Comparison of ENCODE assay signal across 15 mouse cellular contexts in the genomic region with DNA sequence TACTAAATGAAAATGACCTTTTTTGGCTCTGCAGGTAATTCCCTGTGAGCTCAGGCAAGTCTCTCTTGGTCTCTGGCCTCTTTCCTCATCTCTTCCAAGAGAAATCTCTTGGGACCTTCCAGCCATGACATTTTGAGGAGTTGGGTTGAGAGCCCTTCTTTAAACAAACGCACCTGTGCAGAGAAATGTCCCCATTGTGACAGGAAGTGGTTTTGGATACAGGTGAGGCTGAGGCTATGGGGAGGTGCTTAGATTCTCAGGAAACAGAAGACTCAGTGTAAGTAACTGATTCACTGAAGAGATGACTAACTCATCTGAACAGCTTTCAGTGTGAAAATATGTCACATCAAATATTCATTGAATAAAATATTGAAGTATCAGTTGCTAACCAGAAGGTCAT.
"Had no signal": no experiment of that assay in that cellular context is flagged by ENCODE, and none has a peak within 500 bp of the region (broad histone marks: within the 10 kb centered on the region; RNA-seq: fewer than 3 reads in every experiment).

No protein-coding gene starts in this region.

- H3K4me2 ChIP-seq: kidney, embryonic 15.5 days; limb, embryonic 13.5 days; liver, embryonic 13.5 days; midbrain, embryonic 12.5 days; midbrain, embryonic 15.5 days; neural tube, embryonic 13.5 days had no signal

- ATAC-seq: midbrain, embryonic 15.5 days had no signal

- H3K36me3 ChIP-seq: kidney, embryonic 15.5 days; liver, embryonic 13.5 days; midbrain, embryonic 12.5 days; midbrain, embryonic 15.5 days; neural tube, embryonic 13.5 days had no signal

- H3K9ac ChIP-seq: kidney, embryonic 15.5 days; limb, embryonic 13.5 days; liver, embryonic 13.5 days; midbrain, embryonic 12.5 days; midbrain, embryonic 15.5 days; neural tube, embryonic 13.5 days had no signal

- H3K9me3 ChIP-seq: kidney, embryonic 15.5 days; limb, embryonic 10.5 days; limb, embryonic 13.5 days; liver, embryonic 13.5 days; midbrain, embryonic 12.5 days; neural tube, embryonic 13.5 days had no signal

- H3K27ac ChIP-seq: kidney, embryonic 15.5 days; limb, embryonic 10.5 days; limb, embryonic 13.5 days; liver, embryonic 13.5 days; midbrain, embryonic 12.5 days; midbrain, embryonic 15.5 days; neural tube, embryonic 13.5 days had no signal

- H3K27me3 ChIP-seq: kidney, embryonic 15.5 days; limb, embryonic 13.5 days; liver, embryonic 13.5 days; midbrain, embryonic 12.5 days; midbrain, embryonic 15.5 days; neural tube, embryonic 13.5 days had no signal

- H3K4me3 ChIP-seq: kidney, embryonic 15.5 days; limb, embryonic 10.5 days; limb, embryonic 13.5 days; liver, embryonic 13.5 days; midbrain, embryonic 12.5 days; midbrain, embryonic 15.5 days; neural tube, embryonic 13.5 days had no signal

- DNase-seq: kidney, adult 11 months; kidney, adult 8-10 months; kidney, postnatal 10 days; kidney, postnatal 36 days; liver; liver, embryonic 13.5 days; lung, adult 2 months; lung, postnatal 14 days; lung, postnatal 4 days had no signal

- H3K4me1 ChIP-seq: limb, embryonic 13.5 days; liver, embryonic 13.5 days had no signal
